Mouse (Mus musculus) stomach, postnatal 0 days (tissue): Measurements from ENCODE around the gene Abcg2. TPM values are rescaled to one million over a fixed set of nuclear protein-coding genes. Genes with fewer than 3 reads are reported as not detected.

Experiments
- ATAC-seq: fragments of 200-750 bp; cut with Nextera tagmentation; 2 replicates; pipeline ENCODE4 v1.8.0; 2017; ENCODE audit not compliant: low FRiP score, low TSS enrichment
- DNase-seq: peaks from one replicate; pipeline ENCODE4 v3.0.0-alpha.2; 2016; ENCODE audit warnings: low spot score
- H3K27ac ChIP-seq: fragments of 300-500 bp; sonication (generic); replicated peaks from 2 replicates; pipeline ENCODE4 v1.5.1; 2014; ENCODE audit warnings: mild to moderate bottlenecking, control low read depth
- H3K27me3 ChIP-seq: fragments of 300-500 bp; sonication (generic); 2 replicates; pipeline ENCODE4 v1.6.1; 2014; ENCODE audit warnings: low read length; ENCODE audit not compliant: control insufficient read depth, insufficient read depth
- H3K36me3 ChIP-seq: fragments of 300-500 bp; sonication (generic); 2 replicates; pipeline ENCODE4 v1.6.1; 2014; ENCODE audit warnings: low read length, mixed read lengths; ENCODE audit not compliant: control insufficient read depth, insufficient read depth
- H3K4me1 ChIP-seq: fragments of 300-500 bp; sonication (generic); replicated peaks from 2 replicates; pipeline ENCODE4 v1.6.1; 2014; ENCODE audit warnings: antibody characterized with exemption; ENCODE audit not compliant: control insufficient read depth, insufficient read depth
- H3K4me2 ChIP-seq: fragments of 300-500 bp; sonication (generic); replicated peaks from 2 replicates; pipeline ENCODE4 v1.6.1; 2014; ENCODE audit warnings: low read depth, mild to moderate bottlenecking, control low read depth, moderate library complexity
- H3K4me3 ChIP-seq: fragments of 300-500 bp; sonication (generic); 2 replicates; pipeline ENCODE4 v1.5.1; 2014; ENCODE audit warnings: low read depth, low read length, control low read depth
- H3K9ac ChIP-seq: fragments of 300-500 bp; sonication (generic); 2 replicates; pipeline ENCODE4 v1.6.1; 2014; ENCODE audit warnings: mild to moderate bottlenecking, low read length, control low read depth, mixed read lengths
- H3K9me3 ChIP-seq: fragments of 300-500 bp; sonication (generic); 2 replicates; pipeline ENCODE4 v1.6.1; 2016; ENCODE audit warnings: low read length; ENCODE audit not compliant: control insufficient read depth
- CTCF ChIP-seq: IDR thresholded peaks from 2 replicates; pipeline ENCODE4 v1.5.1; 2016; ENCODE audit warnings: antibody characterized with exemption, low read depth, mild to moderate bottlenecking, moderate library complexity
- EP300 ChIP-seq: optimal IDR thresholded peaks from 2 replicates; pipeline ENCODE3; 2016; ENCODE audit warnings: antibody characterized with exemption
- WGBS: fragments of 180-500 bp; shearing (Covaris S2); extraction: QIAGEN DNeasy Blood & Tissue Kit; methylation state at CpG from one replicate; pipeline ENCODE4 v1.1.7; 2014; 5-methylcytosine and 5-hydroxymethylcytosine counted together
- polyA plus RNA-seq: library from polyadenylated mRNA; unstranded; fragments of >200 nt; fragmentation: Nextera tagmentation; extraction: Ambion mirVana; gene quantifications from 2 replicates; pipeline ENCODE4 v1.2.1, GENCODE M21; 2015

Abcg2 gene
- polyA plus RNA-seq, 1 experiment from 2014 or later: 19.2 TPM

DNA sequence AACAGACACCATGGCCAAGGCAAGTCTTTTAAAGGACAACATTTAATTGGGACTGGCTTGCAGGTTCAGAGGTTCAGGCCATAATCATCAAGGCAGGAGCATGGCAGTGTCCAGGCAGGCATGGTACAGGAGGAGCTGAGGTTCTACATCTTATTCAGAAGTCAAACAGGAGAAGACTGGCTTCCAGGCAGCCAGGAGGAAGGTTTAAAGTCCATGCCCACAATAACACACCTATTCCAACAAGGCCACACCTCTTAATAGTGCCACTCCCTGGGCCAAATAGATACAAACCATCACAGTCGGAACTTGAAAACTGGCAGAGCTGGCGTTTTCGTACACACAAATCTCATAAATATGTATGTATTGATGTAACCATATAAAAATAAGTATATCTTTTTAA lies 94.2 kb downstream of the Abcg2 start:
- WGBS: 76% methylated on average over 3 of the region's 3 CpGs
- ATAC-seq: no peak; the same call in 1 of the 2 replicates
- Histone ChIP-seq H3K27me3 (no peaks in the 10 kb centered on the region), H3K9me3 (no peaks in the 10 kb centered on the region), H3K36me3 (no peaks in the 10 kb centered on the region), H3K9ac (no peak overlapping the region), H3K4me2 (no peak overlapping the region), H3K4me1 (no peaks in the 10 kb centered on the region), H3K4me3 (no peak overlapping the region), H3K27ac (no peak overlapping the region)
- TF ChIP-seq CTCF: no peak
- TF ChIP-seq EP300: no peak
- DNase-seq: peak; percentile 15

DNA sequence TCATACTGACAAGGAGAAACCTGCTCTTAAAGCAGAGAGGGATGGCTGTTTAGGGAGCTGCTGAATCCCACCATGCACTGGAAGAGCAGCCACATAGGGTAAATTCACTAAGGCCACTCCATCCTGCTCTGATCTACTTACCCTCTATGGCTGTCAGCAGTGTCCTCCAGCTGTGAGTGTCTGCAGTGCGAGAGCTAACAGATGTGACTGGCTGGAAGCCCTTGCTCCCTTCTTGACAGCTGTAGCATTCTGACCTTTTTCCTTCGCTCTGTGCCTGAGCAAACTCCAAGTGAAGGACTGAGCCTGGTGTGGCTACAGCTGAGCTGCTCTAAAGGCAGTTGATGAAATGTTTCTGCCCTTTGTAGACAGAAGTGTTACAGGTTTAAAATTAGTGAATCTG lies 107.3 kb downstream of the Abcg2 start:
- Histone ChIP-seq H3K4me3 (no peak overlapping the region), H3K9me3 (no peaks in the 10 kb centered on the region), H3K36me3 (no peaks in the 10 kb centered on the region), H3K4me1 (no peaks in the 10 kb centered on the region), H3K27me3 (no peaks in the 10 kb centered on the region), H3K4me2 (no peak overlapping the region), H3K27ac (no peak overlapping the region), H3K9ac (no peak overlapping the region)
- TF ChIP-seq CTCF: no peak
- TF ChIP-seq EP300: no peak
- WGBS: 43% methylated on average over 2 of the region's 2 CpGs
- ATAC-seq (no peak), DNase-seq (no peak)

DNA sequence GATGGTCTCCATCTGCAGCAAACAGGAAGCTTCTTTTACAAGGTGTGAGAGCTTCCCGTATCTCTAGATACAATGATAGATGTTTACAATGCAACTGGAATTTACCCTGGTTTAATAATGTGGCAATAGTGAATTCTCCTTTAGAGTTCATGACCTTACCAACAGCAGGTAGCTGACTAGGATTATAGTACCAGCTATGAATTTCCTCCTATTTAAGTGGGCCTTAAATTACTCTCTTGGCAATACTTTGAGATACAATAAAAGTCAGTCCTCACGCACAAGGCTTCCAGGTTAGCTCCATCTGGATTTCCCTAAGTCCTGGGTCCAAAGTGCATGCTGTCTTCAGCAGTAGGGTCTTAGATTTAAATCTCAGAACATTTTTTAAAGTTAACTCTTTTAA lies 109.9 kb downstream of the Abcg2 start:
- no peaks in the 10 kb centered on the region for H3K4me1 ChIP-seq
- WGBS: 87% methylated on average over 2 of the region's 2 CpGs
- H3K27me3 ChIP-seq: no peaks in the 10 kb centered on the region
- ATAC-seq (no peak), DNase-seq (no peak)
- no peaks in the 10 kb centered on the region for H3K9me3 ChIP-seq
- no peak overlapping the region for H3K4me3 ChIP-seq
- H3K27ac ChIP-seq: no peak overlapping the region
- no peak overlapping the region for H3K4me2 ChIP-seq
- H3K9ac ChIP-seq: no peak overlapping the region
- no peaks in the 10 kb centered on the region for H3K36me3 ChIP-seq
- TF ChIP-seq EP300: no peak

DNA sequence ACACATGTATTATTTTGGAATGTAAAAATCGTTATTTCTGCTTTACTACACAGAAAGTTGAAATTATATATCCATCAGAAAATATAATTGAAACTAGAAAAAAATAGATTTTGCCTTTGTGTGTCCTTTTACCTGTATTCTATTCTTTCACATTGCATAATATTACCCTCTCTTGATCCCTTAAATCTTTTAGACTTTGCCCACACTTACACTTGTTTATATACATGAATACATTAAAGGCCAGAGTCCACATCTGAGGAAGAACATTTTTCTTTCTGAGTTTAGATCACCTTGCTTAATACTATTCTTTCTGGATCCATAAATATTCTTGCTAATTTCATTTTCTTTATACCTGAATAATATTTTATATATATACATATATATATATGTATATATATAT lies 110.4 kb downstream of the Abcg2 start:
- WGBS: 72% methylated on average over 1 of the region's 1 CpGs
- H3K4me1 ChIP-seq: no peaks in the 10 kb centered on the region
- no peaks in the 10 kb centered on the region for H3K9me3 ChIP-seq
- H3K9ac ChIP-seq: no peak overlapping the region
- no peak overlapping the region for H3K4me3 ChIP-seq
- no peak overlapping the region for H3K4me2 ChIP-seq
- DNase-seq (no peak), ATAC-seq (no peak)
- no peaks in the 10 kb centered on the region for H3K36me3 ChIP-seq
- no peaks in the 10 kb centered on the region for H3K27me3 ChIP-seq
- no peak overlapping the region for H3K27ac ChIP-seq
- TF ChIP-seq CTCF (no peak), EP300 (no peak)

DNA sequence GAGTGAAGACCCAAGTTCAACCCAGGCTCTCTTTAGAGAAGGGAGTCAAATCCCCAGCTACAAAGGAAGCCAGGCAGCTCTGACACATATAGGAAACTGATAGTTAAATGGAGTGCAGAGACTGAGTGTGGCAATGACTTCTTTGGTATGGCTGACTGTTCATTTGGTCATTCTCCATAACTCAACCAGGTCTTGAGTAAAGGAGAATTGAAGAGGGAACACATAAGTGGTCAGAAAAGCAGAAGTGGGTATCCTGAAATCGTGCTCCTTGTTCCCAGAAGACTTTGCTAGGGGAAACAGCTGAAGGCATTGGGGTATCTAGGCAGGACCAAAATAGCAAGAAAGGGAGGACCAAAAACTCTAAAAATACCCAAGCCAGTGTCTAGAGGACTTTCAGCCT lies 126.0 kb downstream of the Abcg2 start:
- Histone ChIP-seq H3K36me3 (no peaks in the 10 kb centered on the region), H3K9me3 (no peaks in the 10 kb centered on the region), H3K4me1 (no peaks in the 10 kb centered on the region), H3K4me2 (no peak overlapping the region), H3K27ac (no peak overlapping the region), H3K4me3 (no peak overlapping the region), H3K27me3 (no peaks in the 10 kb centered on the region), H3K9ac (no peak overlapping the region)
- TF ChIP-seq CTCF (no peak), EP300 (no peak)
- WGBS: 86% methylated on average over 1 of the region's 1 CpGs
- ATAC-seq: no peak
- no peak for DNase-seq

DNA sequence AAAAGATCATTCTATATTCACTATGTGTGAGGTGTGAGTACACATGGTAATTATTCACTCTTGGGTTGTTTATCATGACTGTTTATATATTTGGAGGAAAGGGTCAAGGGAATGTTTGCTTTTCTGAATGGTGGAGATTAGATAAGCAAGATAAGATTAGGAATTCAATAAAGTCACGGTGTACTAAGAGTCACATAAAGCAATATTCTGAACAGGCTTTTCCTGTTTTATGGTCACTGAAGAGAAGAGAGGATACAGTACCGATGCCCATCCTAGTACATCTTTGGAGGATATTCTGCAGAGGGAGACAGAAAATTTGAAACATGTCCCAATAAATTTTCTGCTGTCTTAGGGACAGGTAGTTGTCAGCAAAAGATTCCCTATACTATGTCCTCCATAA lies 127.6 kb downstream of the Abcg2 start:
- Histone ChIP-seq H3K9me3 (no peaks in the 10 kb centered on the region), H3K27ac (no peak overlapping the region), H3K4me2 (no peak overlapping the region), H3K36me3 (no peaks in the 10 kb centered on the region), H3K9ac (no peak overlapping the region), H3K4me3 (no peak overlapping the region), H3K27me3 (no peaks in the 10 kb centered on the region), H3K4me1 (no peaks in the 10 kb centered on the region)
- WGBS: 21% methylated on average over 2 of the region's 2 CpGs
- ATAC-seq (no peak), DNase-seq (no peak)
- TF ChIP-seq EP300 (no peak), CTCF (no peak)
